Mouse (Mus musculus) ovary, adult 18-20 months (tissue): ENCODE results near the gene Noct.
"Not testable (repeated sequence)": the region's sequence is repeated elsewhere in the genome, so short reads cannot be mapped to it uniquely, and the experiment has no call there.

Experiments used
- DNase-seq: peaks from one replicate; pipeline ENCODE4 v3.0.0; 2022; ENCODE audit warnings: low spot score, mixed read lengths

Gene Noct

GRCm38 (mm10) chr3:51224363-51225225 lies at the start of gene Noct:
TSS of gene Noct (plus strand) at chr3:51224447.
- peak; percentile 78 for DNase-seq

GRCm38 (mm10) chr3:51178158-51178557 lies 46.1 kb upstream of the Noct start:
- DNase-seq = no peak

DNA sequence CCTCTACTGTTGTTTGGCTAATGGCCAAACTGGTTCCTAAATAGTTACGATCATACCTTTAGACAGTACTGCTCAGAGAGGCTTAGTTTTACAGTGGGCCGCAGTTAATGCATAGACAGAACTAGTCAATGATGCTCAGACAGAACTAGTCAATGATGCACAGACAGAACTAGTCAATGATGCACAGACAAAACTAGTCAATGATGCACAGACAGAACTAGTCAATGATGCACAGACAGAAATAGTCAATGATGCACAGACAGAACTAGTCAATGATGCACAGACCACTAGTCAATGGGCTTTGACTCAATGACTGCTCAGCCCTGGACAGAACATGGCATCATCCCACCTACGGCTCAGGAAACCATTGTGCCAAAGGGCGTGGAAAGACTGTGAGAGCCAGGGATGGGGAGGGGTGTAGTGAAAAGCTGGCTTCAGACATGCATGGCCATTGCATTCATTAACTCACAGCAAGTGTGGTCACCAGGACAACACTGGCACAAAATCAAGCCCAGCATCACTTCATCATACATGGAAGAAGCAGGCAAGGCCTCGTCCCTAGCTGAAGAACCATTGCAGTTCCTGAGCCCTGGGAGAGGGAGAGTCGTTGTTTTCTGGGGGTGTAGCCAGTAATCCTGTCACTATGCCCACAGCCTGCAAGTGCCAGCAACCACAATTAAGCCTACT lies 44.6 kb upstream of the Noct start:
- DNase-seq = no peak

DNA sequence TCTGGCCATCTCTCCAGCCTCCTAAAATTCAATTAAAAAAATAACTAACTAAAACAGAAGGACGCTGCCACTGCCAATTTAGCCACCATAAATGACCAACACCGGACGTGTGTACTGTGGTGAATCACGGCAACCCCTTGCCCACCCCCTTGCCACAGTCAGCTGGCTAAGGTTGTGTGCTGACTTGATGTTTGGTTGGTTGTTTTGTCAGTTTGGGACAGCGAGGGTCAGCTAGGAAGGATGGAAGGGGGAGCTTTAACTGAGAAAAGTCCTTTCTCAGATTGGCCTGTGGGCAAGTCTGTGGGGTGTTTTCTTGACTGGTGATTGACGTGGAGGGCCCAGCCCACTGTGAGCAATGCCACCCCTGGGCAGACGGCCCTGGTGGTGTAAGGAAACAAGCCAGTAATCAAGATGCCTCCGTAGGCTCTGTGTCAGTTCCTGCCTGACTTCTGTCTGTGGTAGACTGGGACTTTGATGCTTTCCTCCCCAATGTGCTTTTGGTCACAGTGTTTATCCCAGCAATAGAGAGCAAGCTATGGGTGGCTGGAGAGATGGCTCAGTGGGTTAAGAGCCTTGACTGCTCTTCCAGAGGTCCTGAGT lies 43.8 kb upstream of the Noct start:
- DNase-seq = no peak

DNA sequence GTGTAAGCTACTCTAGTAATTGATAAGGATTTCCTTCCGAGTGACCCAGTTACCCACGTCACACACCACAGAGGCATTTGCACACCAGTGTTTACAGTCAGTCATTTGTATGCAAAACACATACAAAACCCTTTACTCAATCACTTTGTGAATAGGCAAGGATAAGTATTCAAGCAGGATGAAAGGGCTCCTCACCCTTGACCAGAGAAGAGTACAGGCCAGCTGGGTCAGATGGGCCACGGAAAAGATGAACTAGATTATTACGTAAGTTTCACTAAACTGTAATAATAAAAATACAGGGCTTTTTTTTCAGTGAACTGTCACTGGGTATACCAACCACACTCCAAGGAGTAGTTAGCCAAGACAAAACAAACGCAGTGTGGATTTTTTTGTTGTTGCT lies 41.8 kb upstream of the Noct start:
- no peak for DNase-seq

DNA sequence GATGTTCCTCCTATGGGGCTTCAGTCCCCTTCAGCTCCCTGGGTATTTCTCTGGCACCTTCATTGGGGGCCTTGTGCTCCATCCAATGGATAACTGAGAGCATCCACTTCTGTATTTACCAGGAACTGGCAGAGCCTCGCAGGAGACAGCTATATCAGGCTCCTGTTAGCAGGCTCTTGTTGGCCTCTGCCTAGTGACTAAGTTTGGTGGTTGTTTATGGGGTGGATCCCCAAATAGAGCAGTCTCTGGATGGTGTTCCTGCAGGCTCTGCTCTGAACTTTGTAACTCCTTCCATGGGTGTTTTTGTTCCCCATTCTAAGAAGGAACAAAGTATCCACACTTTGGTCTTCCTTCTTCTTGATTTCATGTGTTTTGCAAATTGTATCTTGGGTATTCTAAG lies 40.7 kb upstream of the Noct start:
- not testable (repeated sequence) for DNase-seq

DNA sequence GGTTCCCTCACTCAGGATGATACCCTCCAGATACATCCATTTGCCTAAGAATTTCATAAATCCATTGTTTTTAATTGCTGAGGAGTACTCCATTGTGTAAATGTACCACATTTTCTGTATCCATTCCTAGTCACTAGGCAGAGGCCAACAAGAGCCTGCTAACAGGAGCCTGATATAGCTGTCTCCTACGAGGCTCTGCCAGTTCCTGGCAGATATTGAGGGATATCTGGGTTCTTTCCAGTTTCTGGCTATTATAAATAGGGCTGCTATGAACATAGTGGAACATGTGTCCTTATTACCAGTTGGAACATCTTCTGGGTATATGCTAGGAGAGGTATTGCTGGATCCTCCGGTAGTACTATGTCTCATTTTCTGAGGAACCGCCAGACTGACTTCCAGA lies 40.3 kb upstream of the Noct start:
- DNase-seq = not testable (repeated sequence)

- no peak for DNase-seq
These were observed 39.5 kb upstream of the Noct start for GRCm38 (mm10) chr3:51184715-51185114.

DNA sequence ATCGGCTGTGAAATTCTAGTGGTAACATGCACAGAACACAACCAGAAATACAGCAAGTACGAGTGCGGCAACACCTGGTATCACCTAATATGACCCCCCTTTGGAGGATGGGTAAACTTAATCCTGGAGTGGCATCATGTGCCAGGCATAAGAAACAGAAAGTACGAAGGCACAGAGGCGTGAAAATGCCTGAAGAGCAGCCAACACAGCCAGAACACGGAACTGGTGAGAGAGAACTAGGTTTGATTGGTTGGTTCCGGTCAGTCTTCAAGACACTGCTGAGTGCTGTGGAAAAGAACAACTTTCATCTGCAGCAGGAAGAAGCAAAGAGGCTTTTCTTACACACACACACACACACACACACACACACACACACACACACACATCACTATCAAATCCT lies 38.8 kb upstream of the Noct start:
- DNase-seq = no peak

- DNase-seq = peak; percentile 35
These were observed 30.2 kb upstream of the Noct start for GRCm38 (mm10) chr3:51194075-51194474.

- DNase-seq = peak; percentile 50
These were observed 28.9 kb upstream of the Noct start for GRCm38 (mm10) chr3:51195321-51195720.

DNA sequence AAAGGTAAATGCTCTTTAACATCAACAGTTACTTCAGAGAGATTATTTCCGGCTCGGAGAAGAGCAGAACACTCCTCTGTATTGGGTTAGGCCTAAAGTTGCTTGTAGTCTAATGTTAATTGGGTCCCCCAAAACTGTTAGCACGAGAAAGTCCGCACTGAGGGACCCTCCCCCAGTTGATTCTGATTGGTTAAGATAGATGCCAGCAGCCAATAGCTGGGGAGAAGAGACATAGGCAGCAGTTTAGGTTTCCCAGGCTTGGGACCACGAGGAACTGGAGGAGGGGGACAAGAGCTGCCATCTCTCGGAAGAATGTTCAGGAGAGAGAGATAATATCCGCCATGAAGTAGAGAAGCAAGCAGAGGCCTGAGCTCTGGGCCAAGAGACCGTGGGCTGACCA lies 28.5 kb upstream of the Noct start:
- DNase-seq = no peak

GRCm38 (mm10) chr3:51196724-51197111 lies 27.5 kb upstream of the Noct start:
- DNase-seq = no peak

- no peak for DNase-seq
These were observed 27.0 kb upstream of the Noct start for GRCm38 (mm10) chr3:51197112-51197731.

- DNase-seq = no peak
These were observed 26.0 kb upstream of the Noct start for GRCm38 (mm10) chr3:51198291-51198690.

GRCm38 (mm10) chr3:51199130-51199529 lies 25.1 kb upstream of the Noct start:
- DNase-seq = no peak

GRCm38 (mm10) chr3:51200311-51200710 lies 23.9 kb upstream of the Noct start:
- no peak for DNase-seq

- no peak for DNase-seq
These were observed 23.4 kb upstream of the Noct start for GRCm38 (mm10) chr3:51200894-51201293.

- DNase-seq = no peak
These were observed 22.3 kb upstream of the Noct start for GRCm38 (mm10) chr3:51201986-51202385.

DNA sequence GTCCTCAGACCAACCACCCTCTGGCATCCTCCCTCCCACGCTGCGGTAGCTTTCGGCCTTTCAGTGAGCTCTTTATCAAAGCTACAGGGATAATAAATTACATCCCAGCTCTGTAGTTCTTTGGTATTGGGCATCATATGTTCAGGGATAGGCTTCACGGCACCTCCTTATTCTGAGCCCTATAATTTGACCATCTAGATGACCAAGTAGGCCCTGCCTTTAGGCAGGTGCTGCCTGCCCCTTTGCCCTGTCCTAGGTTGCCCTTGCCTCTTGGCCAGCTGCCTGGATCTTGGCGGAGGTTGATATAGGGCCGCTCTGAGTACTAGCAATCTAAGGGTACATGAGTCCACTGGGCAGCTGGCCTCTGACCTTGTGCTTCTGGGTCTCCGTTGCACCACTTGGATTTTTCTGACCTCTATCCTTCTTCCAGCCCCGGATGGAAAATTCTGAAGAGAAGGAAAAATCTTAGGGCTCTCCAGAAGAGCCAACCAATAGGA lies 21.7 kb upstream of the Noct start:
- DNase-seq = no peak

- no peak for DNase-seq
These were observed 20.3 kb upstream of the Noct start for GRCm38 (mm10) chr3:51203906-51204305.

DNA sequence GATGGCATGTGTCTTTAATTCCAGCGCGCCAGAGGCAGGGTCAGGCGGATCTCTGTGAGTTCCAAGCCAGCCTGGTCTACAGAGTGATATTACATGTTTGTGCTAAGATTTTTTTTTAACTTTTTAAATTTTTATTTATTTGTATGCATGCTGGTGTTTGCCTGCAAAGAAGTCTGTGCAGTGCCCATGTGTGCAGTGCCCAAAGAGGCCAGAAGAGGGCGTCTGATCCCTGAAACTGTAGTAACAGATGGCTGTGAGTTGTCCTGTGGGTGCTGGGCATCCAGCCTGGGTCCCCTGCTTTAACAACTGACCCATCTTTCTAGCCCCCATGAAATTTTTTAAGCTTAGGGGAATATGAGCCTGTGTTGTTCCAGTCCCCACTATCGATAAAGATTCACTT lies 19.8 kb upstream of the Noct start:
- no peak for DNase-seq
